Mouse (Mus musculus): ENCODE results near the gene Rprd2.

DNA sequence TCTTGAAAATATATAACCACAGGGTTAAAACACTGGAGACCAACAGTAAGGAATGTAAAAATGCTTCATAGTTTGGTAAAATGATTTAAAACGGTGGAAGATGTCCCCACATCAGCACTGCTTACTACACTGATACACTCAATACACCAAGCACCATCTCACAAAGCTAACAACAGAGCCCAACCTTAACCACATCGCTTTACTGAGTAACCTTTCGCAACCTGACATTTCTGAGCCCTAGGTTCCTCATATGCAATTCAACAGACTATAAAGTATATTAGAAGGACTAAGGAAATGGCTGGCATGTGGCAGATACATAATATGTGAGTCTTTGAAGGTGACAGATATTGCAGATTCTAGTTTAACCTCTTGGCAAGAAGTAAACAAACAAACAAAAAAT lies 2.0 kb downstream of the Rprd2 start:
- no peak for TF ChIP-seq CTCF (IDR thresholded peaks at IDR 0.05; ENCODE audit: borderline replicate concordance, control insufficient read depth, extremely low read depth, insufficient read depth, low read length, poor library complexity)
- no peak for TF ChIP-seq POLR2A (IDR thresholded peaks at IDR 0.05; ENCODE audit: control insufficient read depth, extremely low read depth, insufficient read depth, low read length, poor library complexity)

Data from thymus, adult 2 months (tissue).